Mouse (Mus musculus): Measurements from ENCODE around the gene Sgms2. TPM values are rescaled to one million over a fixed set of nuclear protein-coding genes. Genes with fewer than 3 reads are reported as not detected.

Sgms2 gene
- polyA plus RNA-seq, 1 experiment from 2014 or later: 0.87 TPM

- peaks cover 6% of the 10 kb centered on the region; the same call in 1 of the 2 replicates for H3K36me3 ChIP-seq
- H3K9ac ChIP-seq: no peak overlapping the region
- peaks cover 3% of the 10 kb centered on the region; the same call in 1 of the 2 replicates for H3K9me3 ChIP-seq (replicated peaks)
- 82% methylated on average over 4 of the region's 4 CpGs for WGBS
- 0 out of 2 replicates have a peak, but pooled peaks cover 4% of the 10 kb centered on the region for H3K27me3 ChIP-seq (replicated peaks)
- peaks cover 18% of the 10 kb centered on the region for H3K4me1 ChIP-seq (replicated peaks)
- no peak overlapping the region for H3K4me2 ChIP-seq
- no peak for ATAC-seq (ENCODE audit: insufficient number of reproducible peaks, low FRiP score)
- no peak overlapping the region for H3K27ac ChIP-seq (ENCODE audit: poor library complexity, severe bottlenecking)
- no peak overlapping the region for H3K4me3 ChIP-seq
Observed at GRCm38 (mm10) chr3:131291890-131292289, 199.3 kb downstream of the Sgms2 start.

- Histone ChIP-seq H3K4me1 (replicated peaks) (peaks cover 25% of the 10 kb centered on the region), H3K27me3 (replicated peaks) (no peaks in the 10 kb centered on the region), H3K27ac (ENCODE audit: poor library complexity, severe bottlenecking) (no peak overlapping the region), H3K4me3 (no peak overlapping the region), H3K36me3 (no peaks in the 10 kb centered on the region), H3K9ac (no peak overlapping the region), H3K4me2 (no peak overlapping the region), H3K9me3 (replicated peaks) (0 out of 2 replicates have a peak, but pooled peaks cover 6% of the 10 kb centered on the region)
- ATAC-seq (ENCODE audit: insufficient number of reproducible peaks, low FRiP score): no peak
- 84% methylated on average over 4 of the region's 4 CpGs for WGBS
Observed at GRCm38 (mm10) chr3:131274151-131274550, 217.1 kb downstream of the Sgms2 start.

- whole genome bisulfite sequencing: 35% methylated on average over 10 of the region's 10 CpGs
- peaks cover 9% of the 10 kb centered on the region; the same call in 1 of the 2 replicates for H3K36me3 ChIP-seq
- 0 out of 2 replicates have a peak, but pooled peaks have one; percentile 3 for ATAC-seq (ENCODE audit: insufficient number of reproducible peaks, low FRiP score)
Observed at GRCm38 (mm10) chr3:131272374-131273100, 218.7 kb downstream of the Sgms2 start.

GRCm38 (mm10) chr3:131271559-131272373 lies 219.4 kb downstream of the Sgms2 start, which contains the start of gene Hadh:
Hadh (minus strand) TSS chr3:131272101.
- peak; percentile 96 for ATAC-seq (ENCODE audit: insufficient number of reproducible peaks, low FRiP score)
- H3K4me2 ChIP-seq: peak within 1 kb of the TSS; percentile 75
- no peaks in the 10 kb centered on the region for H3K9me3 ChIP-seq (replicated peaks)
- H3K4me1 ChIP-seq (replicated peaks): peaks cover 42% of the 10 kb centered on the region
- no peaks in the 10 kb centered on the region for H3K27me3 ChIP-seq (replicated peaks)
- H3K27ac ChIP-seq (ENCODE audit: poor library complexity, severe bottlenecking): peak within 1 kb of the TSS; percentile 89
- H3K9ac ChIP-seq: peak within 1 kb of the TSS; percentile 91
- H3K4me3 ChIP-seq: peak within 1 kb of the TSS; percentile 95
- under 1% methylated on average over 45 of the region's 54 CpGs for WGBS
- H3K36me3 ChIP-seq: peaks cover 16% of the 10 kb centered on the region

More at GRCm38 (mm10) chr3:131272374-131273100, 218.7 kb downstream of the Sgms2 start:
- no peaks in the 10 kb centered on the region for H3K9me3 ChIP-seq (replicated peaks)
- H3K27me3 ChIP-seq (replicated peaks): no peaks in the 10 kb centered on the region
- peak overlapping the region; percentile 75 for H3K4me2 ChIP-seq
- H3K9ac ChIP-seq: peak overlapping the region; percentile 91; the same call in 1 of the 2 replicates
- H3K4me3 ChIP-seq: peak overlapping the region; percentile 95
- peak overlapping the region; percentile 89 for H3K27ac ChIP-seq (ENCODE audit: poor library complexity, severe bottlenecking)
- H3K4me1 ChIP-seq (replicated peaks): peaks cover 34% of the 10 kb centered on the region

GRCm38 (mm10) chr3:131271157-131271556 lies 220.1 kb downstream of the Sgms2 start:
- peak; percentile 72 for ATAC-seq (ENCODE audit: insufficient number of reproducible peaks, low FRiP score)

GRCm38 (mm10) chr3:131270381-131270780 lies 220.8 kb downstream of the Sgms2 start:
- no peak for ATAC-seq (ENCODE audit: insufficient number of reproducible peaks, low FRiP score)
- H3K4me1 ChIP-seq (replicated peaks): peaks cover 53% of the 10 kb centered on the region
- 64% methylated on average over 6 of the region's 6 CpGs for WGBS
- H3K9ac ChIP-seq: no peak overlapping the region
- H3K9me3 ChIP-seq (replicated peaks): no peaks in the 10 kb centered on the region
- H3K27me3 ChIP-seq (replicated peaks): no peaks in the 10 kb centered on the region
- H3K27ac ChIP-seq (ENCODE audit: poor library complexity, severe bottlenecking): no peak overlapping the region
- peaks cover 17% of the 10 kb centered on the region for H3K36me3 ChIP-seq
- peak overlapping the region; percentile 75 for H3K4me2 ChIP-seq
- H3K4me3 ChIP-seq: peak overlapping the region; percentile 95; the same call in 1 of the 2 replicates

More at GRCm38 (mm10) chr3:131271157-131271556, 220.1 kb downstream of the Sgms2 start:
- Histone ChIP-seq H3K27ac (ENCODE audit: poor library complexity, severe bottlenecking) (peak overlapping the region; percentile 89), H3K9me3 (replicated peaks) (no peaks in the 10 kb centered on the region), H3K4me2 (peak overlapping the region; percentile 75), H3K36me3 (peaks cover 16% of the 10 kb centered on the region), H3K4me3 (peak overlapping the region; percentile 95), H3K27me3 (replicated peaks) (no peaks in the 10 kb centered on the region), H3K9ac (peak overlapping the region; percentile 91), H3K4me1 (replicated peaks) (peaks cover 47% of the 10 kb centered on the region)
- 2% methylated on average over 8 of the region's 8 CpGs for WGBS

Other genes starting within 250 kb of the Sgms2 start
- gene Hadh, start 219.3 kb downstream of the Sgms2 start, polyA plus RNA-seq (2016; fragmentation: Nextera tagmentation; extraction: Ambion mirVana): 142 and 151 TPM in 2 replicates
- 8.2 and 8.5 TPM in 2 replicates for gene Cyp2u1, start 188.2 kb downstream of the Sgms2 start, polyA plus RNA-seq (2016; fragmentation: Nextera tagmentation; extraction: Ambion mirVana)
- gene Papss1, start 73.4 kb upstream of the Sgms2 start, polyA plus RNA-seq (2016; fragmentation: Nextera tagmentation; extraction: Ambion mirVana): 41.0 and 43.4 TPM in 2 replicates

All from heart, embryonic 12.5 days (tissue).